Mouse (Mus musculus): ENCODE measurements at regions not wholly inside any gene's neighbourhood (a gene's known extent, or its start where the extent isn't known, plus 50 kb on each side); places are given as distances from the start of the nearest gene placed in this dataset.

- DNase-seq (ENCODE audit: inconsistent age in 2 of 2, low spot score in 1 of 2): no peak
Measured at GRCm38 (mm10) chr5:51775502-51776145, 208.1 kb upstream of the Ppargc1a start.

- no peak for DNase-seq (ENCODE audit: inconsistent age in 2 of 2, low spot score in 1 of 2)
Measured at GRCm38 (mm10) chr5:51771655-51772054, 204.1 kb upstream of the Ppargc1a start.

- peak in 1 of 2 experiments; percentile 22 for DNase-seq (ENCODE audit: inconsistent age in 2 of 2, low spot score in 1 of 2)
Measured at GRCm38 (mm10) chr5:51766111-51766510, 198.6 kb upstream of the Ppargc1a start.

GRCm38 (mm10) chr5:51764416-51764815 is 196.9 kb upstream of the Ppargc1a start:
- no peak for DNase-seq (ENCODE audit: inconsistent age in 2 of 2, low spot score in 1 of 2)

- no peak for DNase-seq (ENCODE audit: inconsistent age in 2 of 2, low spot score in 1 of 2)
Measured at GRCm38 (mm10) chr5:51763599-51763998, 196.1 kb upstream of the Ppargc1a start.

- DNase-seq (ENCODE audit: inconsistent age in 2 of 2, low spot score in 1 of 2): no peak
Measured at GRCm38 (mm10) chr5:51762352-51762751, 194.8 kb upstream of the Ppargc1a start.

GRCm38 (mm10) chr5:51758289-51758688 is 190.8 kb upstream of the Ppargc1a start:
- DNase-seq (ENCODE audit: inconsistent age in 2 of 2, low spot score in 1 of 2): no peak

- DNase-seq (ENCODE audit: inconsistent age in 2 of 2, low spot score in 1 of 2): no peak
Measured at GRCm38 (mm10) chr5:51757864-51758263, 190.3 kb upstream of the Ppargc1a start.

GRCm38 (mm10) chr5:51752024-51752423 is 184.5 kb upstream of the Ppargc1a start:
- DNase-seq (ENCODE audit: inconsistent age in 2 of 2, low spot score in 1 of 2): no peak

- no peak for DNase-seq (ENCODE audit: inconsistent age in 2 of 2, low spot score in 1 of 2)
Measured at GRCm38 (mm10) chr5:51750456-51750855, 182.9 kb upstream of the Ppargc1a start.

- DNase-seq (ENCODE audit: inconsistent age in 2 of 2, low spot score in 1 of 2): no peak
Measured at GRCm38 (mm10) chr5:51740893-51741292, 173.4 kb upstream of the Ppargc1a start.

- DNase-seq (ENCODE audit: inconsistent age in 2 of 2, low spot score in 1 of 2): no peak
Measured at GRCm38 (mm10) chr5:51730241-51730640, 162.7 kb upstream of the Ppargc1a start.

GRCm38 (mm10) chr5:51729771-51730170 is 162.2 kb upstream of the Ppargc1a start:
- no peak for DNase-seq (ENCODE audit: inconsistent age in 2 of 2, low spot score in 1 of 2)

- no peak for DNase-seq (ENCODE audit: inconsistent age in 2 of 2, low spot score in 1 of 2)
Measured at GRCm38 (mm10) chr5:51726762-51727161, 159.2 kb upstream of the Ppargc1a start.

- DNase-seq (ENCODE audit: inconsistent age in 2 of 2, low spot score in 1 of 2): no peak
Measured at GRCm38 (mm10) chr5:51718911-51719310, 151.4 kb upstream of the Ppargc1a start.

GRCm38 (mm10) chr5:51718451-51718850 is 150.9 kb upstream of the Ppargc1a start:
- DNase-seq (ENCODE audit: inconsistent age in 2 of 2, low spot score in 1 of 2): no peak

- DNase-seq (ENCODE audit: inconsistent age in 2 of 2, low spot score in 1 of 2): peak in 1 of 2 experiments; percentile 21
Measured at GRCm38 (mm10) chr5:51711860-51712560, 144.5 kb upstream of the Ppargc1a start.

GRCm38 (mm10) chr5:51710664-51711063 is 143.1 kb upstream of the Ppargc1a start:
- DNase-seq (ENCODE audit: inconsistent age in 2 of 2, low spot score in 1 of 2): no peak

- no peak for DNase-seq (ENCODE audit: inconsistent age in 2 of 2, low spot score in 1 of 2)
Measured at GRCm38 (mm10) chr5:51709447-51709991, 142.0 kb upstream of the Ppargc1a start.

- DNase-seq (ENCODE audit: inconsistent age in 2 of 2, low spot score in 1 of 2): no peak
Measured at GRCm38 (mm10) chr5:51679884-51680283, 112.4 kb upstream of the Ppargc1a start.

- DNase-seq (ENCODE audit: inconsistent age in 2 of 2, low spot score in 1 of 2): no peak
Measured at GRCm38 (mm10) chr5:51671190-51671589, 103.7 kb upstream of the Ppargc1a start.

GRCm38 (mm10) chr5:51665241-51665640 is 97.7 kb upstream of the Ppargc1a start:
- DNase-seq (ENCODE audit: inconsistent age in 2 of 2, low spot score in 1 of 2): no peak
